Mouse (Mus musculus) forebrain, embryonic 16.5 days (tissue): ENCODE results near the gene Matn4. TPM values are rescaled to one million over a fixed set of nuclear protein-coding genes. Genes with fewer than 3 reads are reported as not detected.

Experiments
- ATAC-seq: fragments of 200-750 bp; cut with Nextera tagmentation; 2 replicates; pipeline ENCODE4 v1.8.0; 2017; ENCODE audit warnings: mild to moderate bottlenecking, moderate library complexity
- H3K27ac ChIP-seq: fragments of 300-500 bp; sonication (generic); 2 replicates; pipeline ENCODE4 v1.5.1; 2014; ENCODE audit warnings: low read length, control low read depth
- H3K27me3 ChIP-seq: fragments of 300-500 bp; sonication (generic); replicated peaks from 2 replicates; pipeline ENCODE4 v1.6.1; 2014; ENCODE audit warnings: low read length; ENCODE audit not compliant: control insufficient read depth, insufficient read depth
- H3K36me3 ChIP-seq: fragments of 300-500 bp; sonication (generic); 2 replicates; pipeline ENCODE4 v1.6.1; 2014; ENCODE audit not compliant: control insufficient read depth, insufficient read depth
- H3K4me1 ChIP-seq: fragments of 300-500 bp; sonication (generic); replicated peaks from 2 replicates; pipeline ENCODE4 v1.6.1; 2014; ENCODE audit warnings: low read length; ENCODE audit not compliant: control insufficient read depth, insufficient read depth
- H3K4me2 ChIP-seq: fragments of 300-500 bp; sonication (generic); 2 replicates; pipeline ENCODE4 v1.6.1; 2014; ENCODE audit warnings: mild to moderate bottlenecking, low read length, control low read depth
- H3K4me3 ChIP-seq: fragments of 300-500 bp; sonication (generic); replicated peaks from 2 replicates; pipeline ENCODE4 v1.5.1; 2014; ENCODE audit warnings: mild to moderate bottlenecking, low read length, control low read depth
- H3K9ac ChIP-seq: fragments of 300-500 bp; sonication (generic); replicated peaks from 2 replicates; pipeline ENCODE4 v1.6.1; 2014; ENCODE audit warnings: low read depth, low read length, control low read depth
- H3K9me3 ChIP-seq: fragments of 300-500 bp; sonication (generic); 2 replicates; pipeline ENCODE4 v1.6.1; 2016; ENCODE audit warnings: low read length; ENCODE audit not compliant: control insufficient read depth
- WGBS: fragments of 180-500 bp; shearing (Covaris S2); extraction: QIAGEN DNeasy Blood & Tissue Kit; methylation state at CpG from one replicate; pipeline ENCODE4 v1.1.7; 2014; 5-methylcytosine and 5-hydroxymethylcytosine counted together
- polyA plus RNA-seq: library from polyadenylated mRNA; unstranded; fragments of >200 nt; fragmentation: Nextera tagmentation; extraction: Ambion mirVana; gene quantifications from 2 replicates; pipeline ENCODE4 v1.2.1, GENCODE M21; 2015

The Matn4 gene
- polyA plus RNA-seq, 1 experiment from 2014 or later = 2.0 TPM

DNA sequence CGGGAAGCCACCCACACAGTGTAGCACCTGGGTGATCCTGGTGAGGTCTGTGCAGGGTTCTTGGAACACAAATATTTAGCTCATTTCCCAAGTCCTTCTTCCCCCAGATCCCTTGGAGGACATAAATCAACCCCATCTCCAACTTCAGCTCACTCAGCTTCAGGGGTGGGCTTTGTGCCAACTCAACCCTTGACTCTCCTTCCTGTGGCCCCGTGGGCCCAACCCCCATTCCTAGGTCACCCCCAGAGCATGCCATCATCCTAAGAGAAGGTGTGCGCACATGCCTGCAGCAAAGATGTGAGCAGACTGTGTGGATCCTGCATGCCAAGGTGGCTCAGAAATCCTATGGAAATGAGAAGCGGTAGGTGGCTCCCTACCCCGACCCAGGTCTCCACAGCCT is 559 bp upstream of the Matn4 start:
- Histone ChIP-seq H3K4me2 (no peak overlapping the region), H3K9me3 (no peaks in the 10 kb centered on the region), H3K4me1 (peaks cover 10% of the 10 kb centered on the region), H3K36me3 (no peaks in the 10 kb centered on the region), H3K4me3 (no peak overlapping the region), H3K27ac (no peak overlapping the region), H3K9ac (no peak overlapping the region), H3K27me3 (peaks cover 82% of the 10 kb centered on the region)
- no peak for ATAC-seq
- WGBS = 37% methylated on average over 5 of the region's 5 CpGs

DNA sequence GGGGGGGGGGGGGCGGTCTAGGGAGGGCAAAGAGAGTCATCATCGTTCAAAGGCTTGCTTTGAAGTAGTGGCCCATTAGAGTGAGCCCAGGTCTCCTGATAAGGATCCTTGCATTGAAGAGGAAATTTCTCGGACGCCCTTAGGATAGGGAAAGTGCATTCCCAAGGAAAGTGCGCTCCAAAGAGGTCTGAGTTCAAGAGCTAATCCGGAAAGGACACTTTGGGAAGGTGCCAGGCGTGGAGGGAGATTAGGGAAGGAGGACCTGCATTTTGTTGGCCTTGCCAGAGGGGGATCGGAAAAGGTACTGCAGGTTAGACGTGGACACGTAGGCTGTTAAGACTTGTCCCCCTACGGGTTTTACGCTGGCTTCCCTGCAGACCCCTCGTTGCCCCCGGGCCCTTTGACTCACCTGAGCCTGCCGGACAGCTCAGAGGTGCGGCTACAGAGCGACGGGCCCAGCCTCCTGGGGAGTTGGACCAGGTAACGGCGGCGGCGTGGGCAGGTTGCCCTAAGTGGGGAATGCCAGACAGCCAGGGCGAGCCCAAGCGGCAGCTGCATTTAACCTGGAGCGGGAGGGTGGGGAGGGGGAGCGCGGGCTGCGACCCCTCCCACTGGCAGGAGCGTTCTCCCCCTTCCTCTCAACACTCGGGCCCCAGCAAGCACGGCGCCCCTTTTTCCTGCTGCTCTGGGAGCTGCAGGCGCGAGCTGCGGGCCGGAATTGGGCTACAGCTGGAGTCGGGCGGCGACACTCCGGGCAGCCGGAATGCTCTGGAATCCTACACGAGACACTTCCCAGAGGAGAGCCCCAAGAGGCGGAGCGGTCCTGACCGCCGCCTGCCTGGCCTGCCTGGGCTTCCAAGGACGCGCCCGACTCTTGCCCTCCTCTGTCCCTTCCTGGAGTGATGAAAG is 624 bp downstream of the Matn4 start:
- 1% methylated on average over 40 of the region's 49 CpGs for WGBS
- H3K9ac ChIP-seq = no peak overlapping the region; the same call in 1 of the 2 replicates

DNA sequence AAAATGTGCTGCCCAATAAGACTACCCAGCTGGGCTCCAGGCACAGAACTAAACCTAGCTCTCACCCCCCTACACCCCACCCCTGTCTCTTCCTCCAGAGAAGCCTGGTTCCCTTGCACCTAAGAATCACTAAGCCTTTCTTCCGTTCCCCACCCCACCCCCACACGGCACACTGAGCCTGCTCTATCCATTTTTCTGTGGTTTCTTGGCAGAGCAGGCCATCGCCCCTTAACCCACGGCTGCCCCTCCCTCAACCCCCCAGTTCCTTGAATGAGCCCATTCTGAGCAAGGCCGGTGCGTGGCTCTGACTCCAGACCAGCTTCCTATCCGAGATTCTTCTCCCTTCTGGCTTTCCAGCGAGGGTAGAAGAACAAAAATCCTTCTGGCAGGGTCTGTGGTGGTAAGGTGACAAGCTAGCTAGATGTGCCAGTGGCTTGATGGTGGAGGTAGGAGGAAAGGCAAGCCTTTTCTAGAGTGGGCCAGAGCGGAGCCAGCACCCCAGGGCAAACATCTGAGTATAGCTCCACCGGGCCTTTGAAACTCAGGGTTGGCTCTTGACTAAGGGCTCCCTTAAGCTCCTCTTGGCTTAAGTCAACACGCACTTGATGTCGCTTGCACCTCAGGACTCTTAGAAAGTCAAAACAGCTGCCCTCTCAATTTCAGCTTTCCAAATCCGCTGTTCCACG is 1.4 kb downstream of the Matn4 start:
- Histone ChIP-seq H3K36me3 (no peaks in the 10 kb centered on the region), H3K9ac (no peak overlapping the region), H3K27me3 (peaks cover 90% of the 10 kb centered on the region), H3K4me2 (no peak overlapping the region), H3K4me1 (peaks cover 12% of the 10 kb centered on the region), H3K4me3 (no peak overlapping the region), H3K9me3 (no peaks in the 10 kb centered on the region), H3K27ac (no peak overlapping the region)
- ATAC-seq = no peak
- 10% methylated on average over 14 of the region's 14 CpGs for WGBS

More for the DNA sequence above, 624 bp downstream of the Matn4 start:
- no peak for ATAC-seq
- no peaks in the 10 kb centered on the region for H3K9me3 ChIP-seq
- H3K4me3 ChIP-seq = peak overlapping the region; percentile 25
- no peaks in the 10 kb centered on the region for H3K36me3 ChIP-seq
- no peak overlapping the region for H3K27ac ChIP-seq
- peaks cover 12% of the 10 kb centered on the region for H3K4me1 ChIP-seq
- H3K27me3 ChIP-seq = peaks cover 89% of the 10 kb centered on the region
- peak overlapping the region; percentile 35 for H3K4me2 ChIP-seq

DNA sequence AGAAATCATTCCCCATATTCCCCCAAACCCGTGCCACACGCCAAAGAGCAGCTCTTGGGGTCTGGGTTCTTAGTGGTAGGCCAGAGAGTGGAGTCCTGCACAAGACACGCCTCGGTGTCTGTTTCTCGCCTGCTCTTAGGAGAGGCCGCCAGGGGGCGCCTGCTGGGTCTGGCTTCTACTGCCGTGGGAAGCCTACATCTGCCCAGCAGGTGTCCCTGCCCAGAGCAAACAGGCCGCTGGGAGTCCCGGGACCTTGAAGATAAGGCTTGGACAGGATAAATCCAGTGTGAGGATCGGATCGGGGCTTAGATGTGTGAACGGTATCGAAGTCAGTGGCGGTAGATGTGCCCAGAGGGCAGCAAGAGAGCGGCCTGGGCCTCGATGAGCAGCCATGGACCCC is 2.1 kb downstream of the Matn4 start, which contains the start of gene Rbpjl:
Rbpjl (plus strand) TSS at position 236 of the 400 bp plus-strand sequence.
- Histone ChIP-seq H3K36me3 (no peaks in the 10 kb centered on the region), H3K27me3 (peaks cover 84% of the 10 kb centered on the region), H3K4me3 (no peak within 1 kb of the TSS), H3K4me1 (peaks cover 11% of the 10 kb centered on the region), H3K27ac (no peak within 1 kb of the TSS), H3K4me2 (no peak within 1 kb of the TSS), H3K9ac (no peak within 1 kb of the TSS), H3K9me3 (no peaks in the 10 kb centered on the region)
- ATAC-seq = no peak
- WGBS = 3% methylated on average over 17 of the region's 17 CpGs

DNA sequence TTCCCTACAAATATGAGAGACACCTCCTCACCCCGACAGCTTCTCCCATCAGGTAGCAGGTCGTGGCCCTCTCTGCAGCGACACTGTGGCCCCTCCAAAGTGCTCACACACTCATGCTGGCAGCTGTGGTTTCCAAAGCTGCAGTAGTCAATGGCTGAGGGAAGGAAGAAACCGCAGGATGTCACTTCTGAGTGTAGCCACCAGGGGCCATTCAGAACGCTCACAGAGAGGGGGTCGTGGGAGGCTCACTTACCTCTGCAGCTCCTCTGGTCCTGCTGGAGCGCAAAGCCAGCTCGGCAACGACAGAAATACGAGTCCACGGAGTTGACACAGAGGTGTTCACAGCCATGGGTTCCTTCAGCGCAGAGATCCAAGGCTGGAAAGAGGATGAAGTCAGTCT is 8.0 kb downstream of the Matn4 start:
- Histone ChIP-seq H3K9me3 (no peaks in the 10 kb centered on the region; the same call in 1 of the 2 replicates), H3K9ac (no peak overlapping the region), H3K27me3 (peaks cover 33% of the 10 kb centered on the region), H3K4me2 (no peak overlapping the region), H3K36me3 (no peaks in the 10 kb centered on the region), H3K4me1 (peaks cover 4% of the 10 kb centered on the region), H3K4me3 (no peak overlapping the region), H3K27ac (no peak overlapping the region)
- 77% methylated on average over 12 of the region's 12 CpGs for WGBS
- no peak for ATAC-seq

DNA sequence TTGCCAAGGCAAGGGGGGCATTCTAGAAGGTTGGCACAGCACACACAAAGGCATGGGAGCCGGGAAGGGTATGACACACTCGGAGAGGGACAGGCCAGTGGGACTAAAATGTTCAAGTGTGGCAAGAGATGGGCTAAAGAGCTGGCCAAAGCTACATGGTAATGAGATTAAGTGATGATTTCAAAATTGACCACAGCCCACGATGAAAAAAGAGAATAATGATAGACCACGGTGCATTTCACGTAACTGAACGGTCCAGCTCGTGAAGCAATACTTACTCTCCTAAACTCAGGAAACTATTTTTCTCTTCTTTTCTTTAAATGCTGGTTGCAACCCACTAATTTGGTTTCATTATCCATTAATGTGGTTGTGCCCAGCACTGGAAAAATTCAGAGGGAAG is 8.9 kb downstream of the Matn4 start:
- Histone ChIP-seq H3K4me1 (peaks cover 4% of the 10 kb centered on the region), H3K9me3 (no peaks in the 10 kb centered on the region; the same call in 1 of the 2 replicates), H3K36me3 (no peaks in the 10 kb centered on the region), H3K9ac (no peak overlapping the region), H3K4me2 (no peak overlapping the region), H3K27me3 (peaks cover 25% of the 10 kb centered on the region), H3K27ac (no peak overlapping the region), H3K4me3 (no peak overlapping the region)
- 91% methylated on average over 7 of the region's 7 CpGs for WGBS
- no peak for ATAC-seq

DNA sequence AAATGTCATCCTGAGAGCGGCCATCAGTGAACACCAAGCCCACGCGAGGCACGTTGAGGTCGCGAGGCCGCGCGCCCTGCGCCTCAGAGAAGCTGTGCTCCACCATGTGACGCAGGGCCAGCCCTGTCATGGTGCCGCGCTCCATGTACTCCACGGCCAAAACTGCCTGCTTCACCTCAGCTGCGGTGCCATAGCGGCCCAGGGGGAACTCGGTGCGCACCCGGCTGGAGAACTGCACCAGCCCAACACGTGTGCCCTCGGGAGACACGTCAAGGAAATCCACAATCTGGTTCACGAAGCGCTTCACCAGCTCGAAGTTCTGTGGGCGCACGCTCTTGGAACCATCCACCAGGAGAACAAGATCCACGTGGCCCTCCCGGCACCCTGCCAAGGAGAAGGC is 11.8 kb downstream of the Matn4 start:
- Histone ChIP-seq H3K4me3 (no peak overlapping the region), H3K27ac (no peak overlapping the region), H3K4me1 (no peaks in the 10 kb centered on the region; the same call in 1 of the 2 replicates), H3K9me3 (no peaks in the 10 kb centered on the region; the same call in 1 of the 2 replicates), H3K27me3 (peaks cover 3% of the 10 kb centered on the region; the same call in 1 of the 2 replicates), H3K36me3 (no peaks in the 10 kb centered on the region), H3K4me2 (no peak overlapping the region), H3K9ac (no peak overlapping the region)
- 86% methylated on average over 29 of the region's 29 CpGs for WGBS
- no peak for ATAC-seq

DNA sequence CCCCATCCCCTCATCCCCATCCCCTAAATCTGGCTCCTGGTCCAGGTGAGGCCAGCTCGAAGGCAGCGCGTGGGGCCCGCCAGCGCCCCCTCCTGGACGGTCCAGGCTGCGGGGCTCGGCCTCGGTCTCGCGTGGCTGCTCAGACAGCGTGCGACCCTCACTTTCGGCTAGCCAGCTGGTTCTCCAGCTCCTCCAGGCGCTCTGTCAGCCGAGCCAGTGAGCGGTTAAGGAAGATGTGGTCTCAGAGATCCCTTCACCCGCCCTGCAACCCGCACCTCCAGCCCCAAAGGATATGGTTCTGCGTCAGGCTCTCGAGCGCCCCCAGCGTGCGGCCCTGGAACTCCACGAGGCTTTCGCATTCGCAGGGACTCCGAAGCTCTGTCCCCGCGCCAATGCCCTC is 15.5 kb downstream of the Matn4 start:
- H3K9me3 ChIP-seq = no peaks in the 10 kb centered on the region
- H3K4me2 ChIP-seq = peak overlapping the region; percentile 74
- H3K4me1 ChIP-seq = peaks cover 8% of the 10 kb centered on the region
- H3K27ac ChIP-seq = no peak overlapping the region
- no peaks in the 10 kb centered on the region for H3K36me3 ChIP-seq
- H3K4me3 ChIP-seq = peak overlapping the region; percentile 60
- H3K27me3 ChIP-seq = peaks cover 4% of the 10 kb centered on the region
- peak overlapping the region; percentile 65 for H3K9ac ChIP-seq
- under 1% methylated on average over 30 of the region's 30 CpGs for WGBS
- ATAC-seq = peak; percentile 76

DNA sequence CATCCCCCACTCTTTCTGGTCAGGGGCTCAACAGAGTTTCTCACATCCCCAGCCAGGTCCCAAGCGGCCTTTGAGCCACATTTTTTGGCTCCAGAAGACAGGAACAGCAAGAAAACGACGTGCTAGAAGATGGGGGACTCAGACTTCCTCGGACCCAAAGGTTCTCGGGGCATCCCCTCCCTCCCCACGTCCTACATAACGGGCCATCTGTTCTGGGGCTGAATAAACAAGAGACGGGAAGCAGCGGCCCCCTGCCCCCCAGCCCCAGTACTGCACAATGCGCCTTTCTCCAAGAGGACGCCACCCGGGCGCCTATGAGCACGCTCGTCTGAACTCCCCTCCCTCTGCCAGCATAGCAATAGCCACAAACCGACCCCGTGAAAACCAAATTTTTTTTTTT is 15.9 kb downstream of the Matn4 start, which contains the start of gene Slpi:
Slpi (minus strand) TSS at position 76 of the 400 bp plus-strand sequence.
- Histone ChIP-seq H3K27ac (no peak within 1 kb of the TSS), H3K36me3 (no peaks in the 10 kb centered on the region), H3K9ac (peak within 1 kb of the TSS; percentile 65), H3K4me1 (peaks cover 8% of the 10 kb centered on the region), H3K27me3 (peaks cover 4% of the 10 kb centered on the region), H3K4me2 (peak within 1 kb of the TSS; percentile 74), H3K4me3 (peak within 1 kb of the TSS; percentile 60), H3K9me3 (no peaks in the 10 kb centered on the region)
- WGBS = under 1% methylated on average over 17 of the region's 17 CpGs
- peak; percentile 66 for ATAC-seq
